Mouse (Mus musculus) neural tube, embryonic 15.5 days (tissue): ENCODE measurements at regions not wholly inside any gene's neighbourhood (a gene's known extent, or its start where the extent isn't known, plus 50 kb on each side); places are given as distances from the start of the nearest gene placed in this dataset.

Source experiments
- ATAC-seq: fragments of 200-750 bp; cut with Nextera tagmentation; 2 replicates; pipeline ENCODE4 v1.8.0; 2017; ENCODE audit warnings: mild to moderate bottlenecking, moderate TSS enrichment, moderate library complexity; ENCODE audit not compliant: low FRiP score
- H3K27ac ChIP-seq: fragments of 300-500 bp; sonication (generic); replicated peaks from 2 replicates; pipeline ENCODE4 v1.5.1; 2015; ENCODE audit warnings: mild to moderate bottlenecking, inconsistent platforms
- H3K27me3 ChIP-seq: fragments of 300-500 bp; sonication (generic); replicated peaks from 2 replicates; pipeline ENCODE4 v1.6.1; 2015; ENCODE audit warnings: inconsistent platforms
- H3K36me3 ChIP-seq: fragments of 300-500 bp; sonication (generic); 2 replicates; pipeline ENCODE4 v1.6.1; 2015; ENCODE audit warnings: inconsistent platforms
- H3K4me1 ChIP-seq: fragments of 300-500 bp; sonication (generic); 2 replicates; pipeline ENCODE4 v1.6.1; 2015; ENCODE audit warnings: inconsistent platforms
- H3K4me2 ChIP-seq: fragments of 300-500 bp; sonication (generic); 2 replicates; pipeline ENCODE4 v1.6.1; 2015; ENCODE audit warnings: inconsistent platforms, mild to moderate bottlenecking, moderate library complexity
- H3K4me3 ChIP-seq: fragments of 300-500 bp; sonication (generic); replicated peaks from 2 replicates; pipeline ENCODE4 v1.5.1; 2015; ENCODE audit warnings: mild to moderate bottlenecking, inconsistent platforms
- H3K9ac ChIP-seq: fragments of 300-500 bp; sonication (generic); replicated peaks from 2 replicates; pipeline ENCODE4 v1.6.1; 2015; ENCODE audit warnings: mild to moderate bottlenecking, inconsistent platforms
- H3K9me3 ChIP-seq: fragments of 300-500 bp; sonication (generic); replicated peaks from 2 replicates; pipeline ENCODE4 v1.6.1; 2016; ENCODE audit warnings: inconsistent platforms
- WGBS: fragments of 180-500 bp; shearing (Covaris S2); methylation state at CpG from one replicate; pipeline ENCODE4 v1.1.7; 2015; ENCODE audit warnings: mixed read lengths; 5-methylcytosine and 5-hydroxymethylcytosine counted together

GRCm38 (mm10) chr17:81319605-81320004 lies 122.0 kb upstream of the Gm11096 start:
- H3K9ac ChIP-seq, result no peak overlapping the region
- H3K36me3 ChIP-seq, result no peaks in the 10 kb centered on the region
- no peak overlapping the region for H3K4me3 ChIP-seq
- no peak overlapping the region for H3K4me2 ChIP-seq
- H3K4me1 ChIP-seq, result no peaks in the 10 kb centered on the region
- ATAC-seq, result no peak
- no peaks in the 10 kb centered on the region for H3K9me3 ChIP-seq
- H3K27me3 ChIP-seq, result no peaks in the 10 kb centered on the region
- 79% methylated on average over 2 of the region's 2 CpGs for WGBS
- H3K27ac ChIP-seq, result no peak overlapping the region

GRCm38 (mm10) chr17:81316655-81317054 lies 124.9 kb upstream of the Gm11096 start:
- ATAC-seq, result no peak
- no peaks in the 10 kb centered on the region for H3K9me3 ChIP-seq
- H3K4me1 ChIP-seq, result no peaks in the 10 kb centered on the region
- H3K27ac ChIP-seq, result no peak overlapping the region
- no peaks in the 10 kb centered on the region for H3K36me3 ChIP-seq
- no peaks in the 10 kb centered on the region for H3K27me3 ChIP-seq
- no peak overlapping the region for H3K4me2 ChIP-seq
- H3K9ac ChIP-seq, result no peak overlapping the region
- no peak overlapping the region for H3K4me3 ChIP-seq
- 64% methylated on average over 5 of the region's 5 CpGs for WGBS

GRCm38 (mm10) chr17:81305880-81306279 lies 135.7 kb upstream of the Gm11096 start:
- Histone ChIP-seq H3K9me3 (no peaks in the 10 kb centered on the region), H3K27me3 (no peaks in the 10 kb centered on the region), H3K4me2 (no peak overlapping the region), H3K4me3 (no peak overlapping the region), H3K4me1 (no peaks in the 10 kb centered on the region; the same call in 1 of the 2 replicates), H3K27ac (no peak overlapping the region), H3K36me3 (no peaks in the 10 kb centered on the region), H3K9ac (no peak overlapping the region)
- WGBS, result 80% methylated on average over 2 of the region's 2 CpGs
- ATAC-seq, result no peak

GRCm38 (mm10) chr17:81304574-81304973 lies 137.0 kb upstream of the Gm11096 start:
- 43% methylated on average over 1 of the region's 1 CpGs for WGBS
- no peak overlapping the region for H3K27ac ChIP-seq

GRCm38 (mm10) chr17:81302490-81302889 lies 139.1 kb upstream of the Gm11096 start:
- WGBS, result 35% methylated on average over 3 of the region's 3 CpGs
- no peak overlapping the region for H3K4me3 ChIP-seq
- H3K36me3 ChIP-seq, result no peaks in the 10 kb centered on the region
- no peak overlapping the region for H3K27ac ChIP-seq
- no peaks in the 10 kb centered on the region; the same call in 1 of the 2 replicates for H3K4me1 ChIP-seq
- peak; percentile 68 for ATAC-seq
- no peaks in the 10 kb centered on the region for H3K27me3 ChIP-seq
- no peak overlapping the region for H3K9ac ChIP-seq
- no peaks in the 10 kb centered on the region for H3K9me3 ChIP-seq
- no peak overlapping the region for H3K4me2 ChIP-seq

More at GRCm38 (mm10) chr17:81304574-81304973, 137.0 kb upstream of the Gm11096 start:
- Histone ChIP-seq H3K36me3 (no peaks in the 10 kb centered on the region), H3K4me3 (no peak overlapping the region), H3K9ac (no peak overlapping the region), H3K4me1 (no peaks in the 10 kb centered on the region; the same call in 1 of the 2 replicates), H3K4me2 (no peak overlapping the region), H3K9me3 (no peaks in the 10 kb centered on the region), H3K27me3 (no peaks in the 10 kb centered on the region)
- ATAC-seq, result no peak

GRCm38 (mm10) chr17:81291829-81292228 lies 149.7 kb upstream of the Gm11096 start:
- H3K9me3 ChIP-seq, result no peaks in the 10 kb centered on the region
- no peak overlapping the region for H3K4me2 ChIP-seq
- no peak overlapping the region for H3K27ac ChIP-seq
- H3K4me1 ChIP-seq, result no peaks in the 10 kb centered on the region
- no peak for ATAC-seq
- H3K27me3 ChIP-seq, result no peaks in the 10 kb centered on the region
- no peak overlapping the region for H3K4me3 ChIP-seq
- 92% methylated on average over 2 of the region's 2 CpGs for WGBS
- no peaks in the 10 kb centered on the region for H3K36me3 ChIP-seq
- H3K9ac ChIP-seq, result no peak overlapping the region

GRCm38 (mm10) chr17:81282543-81282942 lies 159.0 kb upstream of the Gm11096 start:
- WGBS, result 98% methylated on average over 2 of the region's 2 CpGs
- no peaks in the 10 kb centered on the region for H3K4me1 ChIP-seq

GRCm38 (mm10) chr17:81270235-81270634 lies 171.3 kb upstream of the Gm11096 start:
- no peak overlapping the region for H3K4me2 ChIP-seq
- no peak for ATAC-seq
- no peaks in the 10 kb centered on the region for H3K27me3 ChIP-seq
- 45% methylated on average over 1 of the region's 1 CpGs for WGBS
- H3K9me3 ChIP-seq, result no peaks in the 10 kb centered on the region
- H3K4me3 ChIP-seq, result no peak overlapping the region
- H3K27ac ChIP-seq, result no peak overlapping the region
- no peaks in the 10 kb centered on the region for H3K36me3 ChIP-seq
- H3K4me1 ChIP-seq, result no peaks in the 10 kb centered on the region
- H3K9ac ChIP-seq, result no peak overlapping the region

More at GRCm38 (mm10) chr17:81282543-81282942, 159.0 kb upstream of the Gm11096 start:
- Histone ChIP-seq H3K36me3 (no peaks in the 10 kb centered on the region), H3K4me3 (no peak overlapping the region), H3K27ac (no peak overlapping the region), H3K4me2 (no peak overlapping the region), H3K9me3 (no peaks in the 10 kb centered on the region), H3K9ac (no peak overlapping the region), H3K27me3 (no peaks in the 10 kb centered on the region)
- no peak for ATAC-seq

GRCm38 (mm10) chr17:81261957-81262356 lies 179.6 kb upstream of the Gm11096 start:
- Histone ChIP-seq H3K9ac (no peak overlapping the region), H3K4me1 (no peaks in the 10 kb centered on the region), H3K27me3 (no peaks in the 10 kb centered on the region), H3K4me3 (no peak overlapping the region), H3K36me3 (no peaks in the 10 kb centered on the region), H3K4me2 (no peak overlapping the region), H3K27ac (no peak overlapping the region), H3K9me3 (no peaks in the 10 kb centered on the region)
- no peak for ATAC-seq
- WGBS, result 96% methylated on average over 1 of the region's 1 CpGs

- no peaks in the 10 kb centered on the region for H3K36me3 ChIP-seq
- no peak for ATAC-seq
- H3K9me3 ChIP-seq, result no peaks in the 10 kb centered on the region
- no peak overlapping the region for H3K27ac ChIP-seq
- H3K9ac ChIP-seq, result no peak overlapping the region
- H3K4me3 ChIP-seq, result no peak overlapping the region
- no peaks in the 10 kb centered on the region for H3K4me1 ChIP-seq
- no peak overlapping the region for H3K4me2 ChIP-seq
- WGBS, result 100% methylated on average over 1 of the region's 1 CpGs
- H3K27me3 ChIP-seq, result no peaks in the 10 kb centered on the region
Measured at GRCm38 (mm10) chr17:81260036-81260435, 181.5 kb upstream of the Gm11096 start.

- Histone ChIP-seq H3K27ac (no peak overlapping the region), H3K4me1 (no peaks in the 10 kb centered on the region), H3K9ac (no peak overlapping the region), H3K27me3 (no peaks in the 10 kb centered on the region), H3K4me3 (no peak overlapping the region), H3K36me3 (no peaks in the 10 kb centered on the region), H3K4me2 (no peak overlapping the region), H3K9me3 (no peaks in the 10 kb centered on the region)
- ATAC-seq, result no peak
- WGBS, result 48% methylated on average over 3 of the region's 3 CpGs
Measured at GRCm38 (mm10) chr17:81256106-81256505, 185.5 kb upstream of the Gm11096 start.

GRCm38 (mm10) chr17:81250748-81251147 lies 185.9 kb upstream of the Thumpd2 start:
- no peak overlapping the region for H3K9ac ChIP-seq
- no peak overlapping the region for H3K27ac ChIP-seq
- no peaks in the 10 kb centered on the region for H3K27me3 ChIP-seq
- H3K4me1 ChIP-seq, result no peaks in the 10 kb centered on the region
- H3K9me3 ChIP-seq, result no peaks in the 10 kb centered on the region
- WGBS, result 67% methylated on average over 3 of the region's 3 CpGs
- no peak overlapping the region for H3K4me3 ChIP-seq
- H3K4me2 ChIP-seq, result no peak overlapping the region
- no peak for ATAC-seq
- no peaks in the 10 kb centered on the region for H3K36me3 ChIP-seq

GRCm38 (mm10) chr17:81246156-81246555 lies 181.3 kb upstream of the Thumpd2 start:
- Histone ChIP-seq H3K9ac (no peak overlapping the region), H3K4me1 (no peaks in the 10 kb centered on the region), H3K4me2 (no peak overlapping the region), H3K27me3 (no peaks in the 10 kb centered on the region), H3K4me3 (no peak overlapping the region), H3K9me3 (no peaks in the 10 kb centered on the region), H3K36me3 (no peaks in the 10 kb centered on the region), H3K27ac (no peak overlapping the region)
- no peak for ATAC-seq
- 95% methylated on average over 6 of the region's 6 CpGs for WGBS
